Comparison of ENCODE assay signal across 4 mouse cellular contexts in the genomic region with DNA sequence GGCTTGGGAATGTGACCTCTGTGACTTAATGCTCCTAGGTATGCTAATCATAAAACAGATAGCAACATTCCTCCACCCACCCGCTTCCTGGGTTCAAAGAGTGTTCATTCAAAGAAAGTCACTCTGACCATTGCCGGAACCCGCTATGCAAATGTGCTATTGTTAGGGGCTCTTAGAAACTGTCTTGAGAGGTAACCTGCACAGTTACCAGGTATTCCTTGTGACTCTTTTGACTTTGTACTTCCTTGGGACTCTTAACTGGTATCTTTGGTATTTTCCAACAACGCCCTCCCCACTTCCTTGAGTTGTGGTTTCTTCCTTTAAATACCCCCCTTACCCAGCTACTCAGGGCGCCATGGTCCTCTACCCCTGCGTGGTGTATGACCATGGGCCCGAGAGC.
DNase-seq lines count a peak whose midpoint lies in the region.

No protein-coding gene starts in this region.

- DNase-seq in ES-CJ7 (ENCODE audit: low read depth, low spot score) (peak; percentile 28), R1 (ENCODE audit: low read depth, low spot score) (peak; percentile 90), ZHBTc4 (ENCODE audit: low read depth, low spot score) (peak; percentile 63)
- DNase-seq in heart, adult 11 months = peak; percentile 75

Comparison
In these comparisons a context has a peak if more than half of its experiments do, and no peak if none do; other contexts are left out.
1. Peak in every context shown above with its lines: DNase-seq.
2. DNase-seq: peak in every context shown above with its lines; median percentile 90 in R1; 75 in heart, adult 11 months; 63 in ZHBTc4; 28 in ES-CJ7.